ENCODE assay signal across 17 mouse cellular contexts in genomic region chr15:80059606-80060005, GRCm38 (mm10). TPM values are rescaled to one million over a fixed set of nuclear protein-coding genes. Genes with fewer than 3 reads are reported as not detected.
A peak's percentile ranks its signal among the peaks of the same experiment; 100 is the strongest.
DNase-seq lines count a peak whose midpoint lies in the region; ATAC-seq lines count a peak whose summit lies in the region.
"Had no signal": no experiment of that assay in that cellular context is flagged by ENCODE, and none has a peak within 500 bp of the region (broad histone marks: within the 10 kb centered on the region; RNA-seq: fewer than 3 reads in every experiment).

No protein-coding gene starts in this region.

- DNase-seq in liver, embryonic 13.5 days, result no peak
- DNase-seq in liver, embryonic 11.5 days (ENCODE audit: low spot score), result no peak
- DNase-seq in kidney, postnatal 36 days, result peak; percentile 68 to 69
- no peak for DNase-seq in cerebellum, adult 9-11 months
- DNase-seq: adrenal gland, postnatal 36 days; cerebellum, adult 18-20 months; lung, postnatal 10 days; midbrain, embryonic 14.5 days; spleen, adult 18-20 months; thymus, postnatal 36 days had no signal

- 69% methylated on average over 7 of the region's 7 CpGs for whole genome bisulfite sequencing in liver, embryonic 13.5 days (ENCODE audit: insufficient replicate concordance)
- 68% methylated on average over 7 of the region's 7 CpGs for WGBS in liver, embryonic 11.5 days
- 39% methylated on average over 7 of the region's 7 CpGs for WGBS in kidney, embryonic 14.5 days
- WGBS in heart, embryonic 12.5 days, result 75% methylated on average over 7 of the region's 7 CpGs

- peaks cover 2% of the 10 kb centered on the region; the same call in 1 of the 2 replicates for H3K4me1 ChIP-seq in liver, embryonic 13.5 days (replicated peaks)
- H3K4me1 ChIP-seq in liver, embryonic 11.5 days (replicated peaks; ENCODE audit: control insufficient read depth, insufficient read depth, low read length), result no peaks in the 10 kb centered on the region
- no peaks in the 10 kb centered on the region; the same call in 1 of the 2 replicates for H3K4me1 ChIP-seq in kidney, embryonic 14.5 days (ENCODE audit: control insufficient read depth, insufficient read depth, low read length)
- H3K4me1 ChIP-seq in heart, embryonic 12.5 days (replicated peaks), result peaks cover 3% of the 10 kb centered on the region; the same call in 1 of the 2 replicates

- no peak overlapping the region for H3K9ac ChIP-seq in liver, embryonic 13.5 days
- H3K9ac ChIP-seq in liver, embryonic 11.5 days (ENCODE audit: low read depth, low read length), result no peak overlapping the region
- H3K9ac ChIP-seq in kidney, embryonic 14.5 days (ENCODE audit: low read depth, low read length), result no peak overlapping the region
- H3K9ac ChIP-seq in heart, embryonic 12.5 days, result no peak overlapping the region
- H3K9ac ChIP-seq: hindbrain, embryonic 12.5 days; liver, embryonic 14.5 days had no signal

- no peaks in the 10 kb centered on the region for H3K36me3 ChIP-seq in liver, embryonic 13.5 days
- H3K36me3 ChIP-seq in liver, embryonic 11.5 days (ENCODE audit: control insufficient read depth, insufficient read depth, low read length), result no peaks in the 10 kb centered on the region
- no peaks in the 10 kb centered on the region for H3K36me3 ChIP-seq in kidney, embryonic 14.5 days (ENCODE audit: control insufficient read depth, insufficient read depth, low read length)
- H3K36me3 ChIP-seq in heart, embryonic 12.5 days, result no peaks in the 10 kb centered on the region
- H3K36me3 ChIP-seq: hindbrain, embryonic 12.5 days; limb, embryonic 10.5 days had no signal

- 0 out of 2 replicates have a peak overlapping the region, but pooled peaks have one; percentile 18 for H3K4me2 ChIP-seq in liver, embryonic 13.5 days
- H3K4me2 ChIP-seq in liver, embryonic 11.5 days, result no peak overlapping the region
- H3K4me2 ChIP-seq in kidney, embryonic 14.5 days (replicated peaks; ENCODE audit: low read depth, low read length), result no peak overlapping the region
- no peak overlapping the region for H3K4me2 ChIP-seq in heart, embryonic 12.5 days
- H3K4me2 ChIP-seq: hindbrain, embryonic 12.5 days had no signal

- H3K9me3 ChIP-seq in liver, embryonic 13.5 days (replicated peaks), result no peaks in the 10 kb centered on the region; the same call in 1 of the 2 replicates
- no peaks in the 10 kb centered on the region for H3K9me3 ChIP-seq in liver, embryonic 11.5 days (ENCODE audit: control insufficient read depth, low read length)
- H3K9me3 ChIP-seq in kidney, embryonic 14.5 days (ENCODE audit: control insufficient read depth, low read length), result no peaks in the 10 kb centered on the region
- no peaks in the 10 kb centered on the region for H3K9me3 ChIP-seq in heart, embryonic 12.5 days (replicated peaks)
- H3K9me3 ChIP-seq: hindbrain, embryonic 12.5 days; limb, embryonic 10.5 days had no signal

- peak; percentile 59 for ATAC-seq in liver, embryonic 13.5 days (ENCODE audit: low read depth)
- ATAC-seq in liver, embryonic 11.5 days (replicated peaks; ENCODE audit: low FRiP score), result no peak; the same call in 1 of the 2 replicates
- peak; percentile 37; the same call in 1 of the 2 replicates for ATAC-seq in kidney, embryonic 14.5 days (ENCODE audit: low FRiP score, low TSS enrichment)
- ATAC-seq in cerebellum, adult (ENCODE audit: insufficient number of reproducible peaks, low FRiP score, low TSS enrichment), result no peak
- no peak for ATAC-seq in heart, embryonic 12.5 days (ENCODE audit: insufficient number of reproducible peaks, low FRiP score)

- H3K4me3 ChIP-seq in liver, embryonic 13.5 days (replicated peaks), result no peak overlapping the region
- H3K4me3 ChIP-seq in liver, embryonic 11.5 days (ENCODE audit: low read depth, low read length), result no peak overlapping the region
- H3K4me3 ChIP-seq in kidney, embryonic 14.5 days (ENCODE audit: low read length), result no peak overlapping the region
- H3K4me3 ChIP-seq in heart, embryonic 12.5 days, result no peak overlapping the region
- H3K4me3 ChIP-seq: hindbrain, embryonic 12.5 days; limb, embryonic 10.5 days had no signal

- H3K27me3 ChIP-seq in liver, embryonic 13.5 days, result peaks cover 5% of the 10 kb centered on the region; the same call in 1 of the 2 replicates
- H3K27me3 ChIP-seq in liver, embryonic 11.5 days (replicated peaks; ENCODE audit: control insufficient read depth, insufficient read depth, low read length), result no peaks in the 10 kb centered on the region; the same call in 1 of the 2 replicates
- H3K27me3 ChIP-seq in kidney, embryonic 14.5 days (ENCODE audit: control insufficient read depth, insufficient read depth, low read length), result no peaks in the 10 kb centered on the region
- H3K27me3 ChIP-seq in heart, embryonic 12.5 days (replicated peaks), result no peaks in the 10 kb centered on the region
- H3K27me3 ChIP-seq: CH12.LX; hindbrain, embryonic 12.5 days had no signal

- peak overlapping the region; percentile 25; the same call in 1 of the 2 replicates for H3K27ac ChIP-seq in liver, embryonic 13.5 days
- no peak overlapping the region for H3K27ac ChIP-seq in liver, embryonic 11.5 days (ENCODE audit: low read depth, low read length)
- peak overlapping the region; percentile 13; the same call in 1 of the 2 replicates for H3K27ac ChIP-seq in kidney, embryonic 14.5 days (ENCODE audit: low read depth, low read length)
- H3K27ac ChIP-seq in heart, embryonic 12.5 days (ENCODE audit: poor library complexity, severe bottlenecking), result no peak overlapping the region
- H3K27ac ChIP-seq: hindbrain, embryonic 12.5 days; limb, embryonic 10.5 days; liver, embryonic 14.5 days had no signal

RNA-seq across cellular contexts. Expression of gene Syngr1, which starts 31.5 kb away (rescaled TPM):
- polyA plus RNA-seq in liver, embryonic 13.5 days (2015; fragmentation: Nextera tagmentation; extraction: Ambion mirVana), result 16.0 and 20.5 TPM in 2 replicates
- 32.2 and 38.6 TPM in 2 replicates for polyA plus RNA-seq in liver, embryonic 11.5 days (2014; fragmentation: Nextera tagmentation; extraction: Ambion mirVana)
- polyA plus RNA-seq in kidney, embryonic 14.5 days (2014; fragmentation: Nextera tagmentation; extraction: Ambion mirVana), result 9.5 and 11.9 TPM in 2 replicates
- 17.2 and 19.0 TPM in 2 replicates for polyA plus RNA-seq in heart, embryonic 12.5 days (2016; fragmentation: Nextera tagmentation; extraction: Ambion mirVana)

RNA-seq across cellular contexts. Expression of gene Rpl3, which starts 32.1 kb away (rescaled TPM):
- 807 and 835 TPM in 2 replicates for polyA plus RNA-seq in liver, embryonic 13.5 days (2015; fragmentation: Nextera tagmentation; extraction: Ambion mirVana)
- 1,449 and 1,469 TPM in 2 replicates for polyA plus RNA-seq in liver, embryonic 11.5 days (2014; fragmentation: Nextera tagmentation; extraction: Ambion mirVana)
- polyA plus RNA-seq in kidney, embryonic 14.5 days (2014; fragmentation: Nextera tagmentation; extraction: Ambion mirVana), result 1,350 and 1,409 TPM in 2 replicates
- 601 and 631 TPM in 2 replicates for polyA plus RNA-seq in heart, embryonic 12.5 days (2016; fragmentation: Nextera tagmentation; extraction: Ambion mirVana)

RNA-seq across cellular contexts. Expression of gene Pdgfb, which starts 44.8 kb away (rescaled TPM):
- polyA plus RNA-seq in liver, embryonic 13.5 days (2015; fragmentation: Nextera tagmentation; extraction: Ambion mirVana), result 0.63 and 0.76 TPM in 2 replicates
- 2.4 and 2.7 TPM in 2 replicates for polyA plus RNA-seq in liver, embryonic 11.5 days (2014; fragmentation: Nextera tagmentation; extraction: Ambion mirVana)
- polyA plus RNA-seq in kidney, embryonic 14.5 days (2014; fragmentation: Nextera tagmentation; extraction: Ambion mirVana), result 5.0 and 5.8 TPM in 2 replicates
- 1.7 and 2.3 TPM in 2 replicates for polyA plus RNA-seq in heart, embryonic 12.5 days (2016; fragmentation: Nextera tagmentation; extraction: Ambion mirVana)

Comparison
In these comparisons a context has a peak if more than half of its experiments do, and no peak if none do; other contexts are left out.
1. ATAC-seq: peak in liver, embryonic 13.5 days (single experiment) and kidney, embryonic 14.5 days (single experiment); none in liver, embryonic 11.5 days (single experiment), cerebellum, adult (single experiment) and heart, embryonic 12.5 days (single experiment).
2. H3K27ac ChIP-seq: peak in liver, embryonic 13.5 days (single experiment) and kidney, embryonic 14.5 days (single experiment); none in liver, embryonic 11.5 days (single experiment) and heart, embryonic 12.5 days (single experiment).
3. DNase-seq: peak in kidney, postnatal 36 days (2 of 2); none in liver, embryonic 13.5 days (single experiment), liver, embryonic 11.5 days (single experiment) and cerebellum, adult 9-11 months (single experiment).